Mouse (Mus musculus): ENCODE data around the gene Cblc. TPM values are rescaled to one million over a fixed set of nuclear protein-coding genes. Genes with fewer than 3 reads are reported as not detected.

The Cblc gene
- polyA plus RNA-seq, 1 experiment: 17.1 TPM

GRCm38 (mm10) chr7:19764581-19764980 is 32.0 kb downstream of the Cblc start:
- no peak overlapping the region for H3K27ac ChIP-seq (ENCODE audit: insufficient read depth, low read length)
- no peaks in the 10 kb centered on the region for H3K27me3 ChIP-seq (ENCODE audit: control insufficient read depth, insufficient read depth, low read length, poor library complexity, severe bottlenecking)
- H3K4me1 ChIP-seq (ENCODE audit: control insufficient read depth, insufficient read depth, low read length): peaks cover 4% of the 10 kb centered on the region
- H3K36me3 ChIP-seq (ENCODE audit: control insufficient read depth, insufficient read depth, low read length, poor library complexity, severe bottlenecking): peaks cover 51% of the 10 kb centered on the region
- H3K4me3 ChIP-seq (ENCODE audit: low read depth, low read length): no peak overlapping the region
- no peak for TF ChIP-seq CTCF (IDR thresholded peaks at IDR 0.05; ENCODE audit: low read depth, low read length)
- no peak for TF ChIP-seq EP300 (IDR thresholded peaks at IDR 0.05; ENCODE audit: insufficient read depth, low read depth, low read length)
- no peak for TF ChIP-seq POLR2A (IDR thresholded peaks at IDR 0.05; ENCODE audit: insufficient read depth, low read length)
- no peak overlapping the region for H3K9ac ChIP-seq (ENCODE audit: low read depth, poor library complexity, severe bottlenecking)
- H3K9me3 ChIP-seq (replicated peaks; ENCODE audit: control insufficient read depth, insufficient read depth, low read length, poor library complexity, severe bottlenecking): peaks cover 29% of the 10 kb centered on the region

GRCm38 (mm10) chr7:19763829-19764477 is 32.7 kb downstream of the Cblc start:
- Histone ChIP-seq H3K27me3 (ENCODE audit: control insufficient read depth, insufficient read depth, low read length, poor library complexity, severe bottlenecking) (no peaks in the 10 kb centered on the region), H3K36me3 (ENCODE audit: control insufficient read depth, insufficient read depth, low read length, poor library complexity, severe bottlenecking) (peaks cover 51% of the 10 kb centered on the region), H3K4me3 (ENCODE audit: low read depth, low read length) (no peak overlapping the region), H3K4me1 (ENCODE audit: control insufficient read depth, insufficient read depth, low read length) (peaks cover 4% of the 10 kb centered on the region), H3K27ac (ENCODE audit: insufficient read depth, low read length) (peak overlapping the region; percentile 47; the same call in 1 of the 2 replicates), H3K9ac (ENCODE audit: low read depth, poor library complexity, severe bottlenecking) (no peak overlapping the region), H3K9me3 (replicated peaks; ENCODE audit: control insufficient read depth, insufficient read depth, low read length, poor library complexity, severe bottlenecking) (peaks cover 29% of the 10 kb centered on the region)
- no peak for TF ChIP-seq POLR2A (IDR thresholded peaks at IDR 0.05; ENCODE audit: insufficient read depth, low read length)
- no peak for TF ChIP-seq CTCF (IDR thresholded peaks at IDR 0.05; ENCODE audit: low read depth, low read length)
- no peak for TF ChIP-seq EP300 (IDR thresholded peaks at IDR 0.05; ENCODE audit: insufficient read depth, low read depth, low read length)

DNA sequence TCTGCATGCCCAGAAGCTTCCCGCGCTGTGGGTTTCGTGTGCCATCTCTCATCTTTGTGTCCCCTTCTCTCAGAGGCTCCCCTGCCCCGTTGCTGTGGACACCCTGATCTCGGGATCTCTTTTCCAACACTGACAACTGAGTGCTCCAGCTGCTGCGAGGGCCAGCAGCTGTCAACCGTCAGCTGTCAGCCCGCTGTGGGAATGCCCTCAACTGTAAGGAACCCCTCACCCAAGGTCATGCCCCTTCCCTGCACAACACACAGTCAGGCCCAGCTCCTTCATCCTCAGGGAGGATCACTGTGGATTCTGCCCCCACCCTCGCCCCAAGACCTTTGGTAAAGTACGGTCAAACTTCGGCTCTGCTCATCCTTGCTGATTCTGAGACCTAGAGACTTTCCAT is 34.3 kb downstream of the Cblc start:
- Histone ChIP-seq H3K9ac (ENCODE audit: low read depth, poor library complexity, severe bottlenecking) (no peak overlapping the region), H3K4me1 (ENCODE audit: control insufficient read depth, insufficient read depth, low read length) (peaks cover 2% of the 10 kb centered on the region), H3K36me3 (ENCODE audit: control insufficient read depth, insufficient read depth, low read length, poor library complexity, severe bottlenecking) (peaks cover 54% of the 10 kb centered on the region), H3K4me3 (ENCODE audit: low read depth, low read length) (no peak overlapping the region), H3K27ac (ENCODE audit: insufficient read depth, low read length) (no peak overlapping the region), H3K27me3 (ENCODE audit: control insufficient read depth, insufficient read depth, low read length, poor library complexity, severe bottlenecking) (no peaks in the 10 kb centered on the region), H3K9me3 (replicated peaks; ENCODE audit: control insufficient read depth, insufficient read depth, low read length, poor library complexity, severe bottlenecking) (peaks cover 29% of the 10 kb centered on the region)
- TF ChIP-seq POLR2A (IDR thresholded peaks at IDR 0.05; ENCODE audit: insufficient read depth, low read length) (no peak), EP300 (IDR thresholded peaks at IDR 0.05; ENCODE audit: insufficient read depth, low read depth, low read length) (no peak), CTCF (IDR thresholded peaks at IDR 0.05; ENCODE audit: low read depth, low read length) (no peak)

- peak overlapping the region; percentile 48 for H3K27ac ChIP-seq (ENCODE audit: insufficient read depth, low read length)
- TF ChIP-seq EP300 (IDR thresholded peaks at IDR 0.05; ENCODE audit: insufficient read depth, low read depth, low read length) (peak; percentile 47; the same call in 1 of the 2 replicates), CTCF (IDR thresholded peaks at IDR 0.05; ENCODE audit: low read depth, low read length) (no peak)
- H3K36me3 ChIP-seq (ENCODE audit: control insufficient read depth, insufficient read depth, low read length, poor library complexity, severe bottlenecking): peaks cover 43% of the 10 kb centered on the region
- no peaks in the 10 kb centered on the region for H3K27me3 ChIP-seq (ENCODE audit: control insufficient read depth, insufficient read depth, low read length, poor library complexity, severe bottlenecking)
- no peak overlapping the region for H3K9ac ChIP-seq (ENCODE audit: low read depth, poor library complexity, severe bottlenecking)
- peaks cover 24% of the 10 kb centered on the region for H3K9me3 ChIP-seq (replicated peaks; ENCODE audit: control insufficient read depth, insufficient read depth, low read length, poor library complexity, severe bottlenecking)
- no peak overlapping the region for H3K4me3 ChIP-seq (ENCODE audit: low read depth, low read length)
- peaks cover 2% of the 10 kb centered on the region for H3K4me1 ChIP-seq (ENCODE audit: control insufficient read depth, insufficient read depth, low read length)
These were observed 36.6 kb downstream of the Cblc start for GRCm38 (mm10) chr7:19760021-19760420.

- no peak overlapping the region for H3K27ac ChIP-seq (ENCODE audit: insufficient read depth, low read length)
These were observed 38.0 kb downstream of the Cblc start for GRCm38 (mm10) chr7:19758623-19759022.

More at GRCm38 (mm10) chr7:19758623-19759022, 38.0 kb downstream of the Cblc start:
- Histone ChIP-seq H3K4me3 (ENCODE audit: low read depth, low read length) (peak overlapping the region; percentile 9; the same call in 1 of the 2 replicates), H3K27me3 (ENCODE audit: control insufficient read depth, insufficient read depth, low read length, poor library complexity, severe bottlenecking) (no peaks in the 10 kb centered on the region), H3K4me1 (ENCODE audit: control insufficient read depth, insufficient read depth, low read length) (peaks cover 2% of the 10 kb centered on the region), H3K9ac (ENCODE audit: low read depth, poor library complexity, severe bottlenecking) (no peak overlapping the region), H3K9me3 (replicated peaks; ENCODE audit: control insufficient read depth, insufficient read depth, low read length, poor library complexity, severe bottlenecking) (peaks cover 18% of the 10 kb centered on the region), H3K36me3 (ENCODE audit: control insufficient read depth, insufficient read depth, low read length, poor library complexity, severe bottlenecking) (peaks cover 32% of the 10 kb centered on the region)
- no peak for TF ChIP-seq CTCF (IDR thresholded peaks at IDR 0.05; ENCODE audit: low read depth, low read length)
- TF ChIP-seq EP300 (IDR thresholded peaks at IDR 0.05; ENCODE audit: insufficient read depth, low read depth, low read length): no peak
- no peak for TF ChIP-seq POLR2A (IDR thresholded peaks at IDR 0.05; ENCODE audit: insufficient read depth, low read length)

Data from ES-Bruce4 (cell line).